8 mouse cellular contexts compared by ENCODE assay signal in genomic region chr8:126592381-126592770, GRCm38 (mm10). TPM values are rescaled to one million over a fixed set of nuclear protein-coding genes. Genes with fewer than 3 reads are reported as not detected.
DNase-seq lines count a peak whose midpoint lies in the region; ATAC-seq and TF ChIP-seq lines count a peak whose summit lies in the region.

No protein-coding gene starts in this region.

- H3K27me3 ChIP-seq in heart, embryonic 14.5 days (ENCODE audit: control insufficient read depth, insufficient read depth, low read length) = no peaks in the 10 kb centered on the region
- no peaks in the 10 kb centered on the region for H3K27me3 ChIP-seq in liver, adult 2 months (ENCODE audit: control insufficient read depth, insufficient read depth, low read length)

- intact Hi-C loops in left cerebral cortex, postnatal 36 days (cut with DNase I) = loop anchor here (5.0 kb wide), 3 partner anchors 75 to 165 kb away; no protein-coding TSS in a partner anchor

- peak overlapping the region; percentile 85 for H3K4me2 ChIP-seq in heart, embryonic 14.5 days (ENCODE audit: low read length)

- peak; percentile 54 to 62 for DNase-seq in left cerebral cortex, postnatal 36 days (ENCODE audit: low spot score in 2 of 2)
- DNase-seq in left cerebral cortex, adult 9 months (ENCODE audit: low spot score in 2 of 2) = no peak
- DNase-seq in Muller cell, postnatal 12 days (ENCODE audit: inconsistent ontology term) = peak; percentile 55
- DNase-seq in cerebellum, postnatal 25 days = peak; percentile 74 to 77
- no peak for DNase-seq in liver, adult 2 months (ENCODE audit: extremely low read depth, low read depth, low spot score)

- peaks cover 20 to 27% of the 10 kb centered on the region in 2 experiments for H3K4me1 ChIP-seq in heart, embryonic 14.5 days (ENCODE audit: control insufficient read depth in 2 of 2, insufficient read depth in 2 of 2, low read length in 2 of 2)
- H3K4me1 ChIP-seq in liver, adult 2 months (ENCODE audit: control insufficient read depth, insufficient read depth, low read length) = peaks cover 8% of the 10 kb centered on the region; the same call in 1 of the 2 replicates
- H3K4me1 ChIP-seq in olfactory bulb, adult 2 months (ENCODE audit: control insufficient read depth, insufficient read depth, low read length) = peaks cover 25% of the 10 kb centered on the region

- no peak for TF ChIP-seq CTCF in liver, adult 2 months (IDR thresholded peaks at IDR 0.05; ENCODE audit: low read depth, low read length)
- TF ChIP-seq CTCF in olfactory bulb, adult 2 months (IDR thresholded peaks at IDR 0.05; ENCODE audit: insufficient read depth, low read depth, low read length) = no peak

- peaks cover 27% of the 10 kb centered on the region for H3K79me2 ChIP-seq in liver, adult 2 months (ENCODE audit: control insufficient read depth, insufficient read depth, low read length)

- WGBS in heart, embryonic 14.5 days = under 1% methylated on average over 39 of the region's 45 CpGs
- under 1% methylated on average over 43 of the region's 45 CpGs for WGBS in liver, adult 2 months
- under 1% methylated on average over 42 of the region's 45 CpGs for WGBS in olfactory bulb, adult 2 months

- peaks cover 46% of the 10 kb centered on the region for H3K36me3 ChIP-seq in heart, embryonic 14.5 days (ENCODE audit: control insufficient read depth, insufficient read depth, low read length)
- H3K36me3 ChIP-seq in liver, adult 2 months (ENCODE audit: control insufficient read depth, insufficient read depth, low read length) = peaks cover 11% of the 10 kb centered on the region

- H3K9me3 ChIP-seq in heart, embryonic 14.5 days (ENCODE audit: control insufficient read depth, low read length) = no peaks in the 10 kb centered on the region

- H3K27ac ChIP-seq in heart, embryonic 14.5 days (replicated peaks in 1 of 2; ENCODE audit: control insufficient read depth in 1 of 2, insufficient read depth in 1 of 2, low read depth in 2 of 2, low read length in 2 of 2) = peak overlapping the region; percentile 97 to 100
- H3K27ac ChIP-seq in liver, adult 2 months (replicated peaks; ENCODE audit: insufficient read depth, low read depth, low read length) = peak overlapping the region; percentile 98
- H3K27ac ChIP-seq in olfactory bulb, adult 2 months (ENCODE audit: insufficient read depth, low read depth, low read length) = peak overlapping the region; percentile 96

- H3K9ac ChIP-seq in heart, embryonic 14.5 days (ENCODE audit: low read length) = peak overlapping the region; percentile 100
- peak overlapping the region; percentile 100 for H3K9ac ChIP-seq in liver, adult 2 months (ENCODE audit: low read depth, low read length)

- 0 out of 2 replicates have a peak, but pooled peaks have one; percentile 3 for TF ChIP-seq POLR2A in liver, adult 2 months (IDR thresholded peaks at IDR 0.05; ENCODE audit: extremely low read depth, insufficient read depth, low read length)
- no peak for TF ChIP-seq POLR2A in olfactory bulb, adult 2 months (IDR thresholded peaks at IDR 0.05; ENCODE audit: insufficient read depth, low read depth, low read length)

- no peak for ATAC-seq in heart, embryonic 14.5 days (ENCODE audit: insufficient number of reproducible peaks, insufficient read depth, low FRiP score, low read depth)
- ATAC-seq in activated CD4-positive, CD25-positive, alpha-beta regulatory T cell, adult 4 months = no peak

- peak overlapping the region; percentile 81 to 100 for H3K4me3 ChIP-seq in heart, embryonic 14.5 days (ENCODE audit: control insufficient read depth in 1 of 2, insufficient read depth in 1 of 2, low read depth in 1 of 2, low read length in 2 of 2)
- peak overlapping the region; percentile 98 for H3K4me3 ChIP-seq in liver, adult 2 months (ENCODE audit: insufficient read depth, low read depth, low read length)
- peak overlapping the region; percentile 99 for H3K4me3 ChIP-seq in olfactory bulb, adult 2 months (ENCODE audit: insufficient read depth, low read depth, low read length)

RNA-seq across cellular contexts. Expression of gene Irf2bp2, which starts 1.4 kb away (rescaled TPM):
- total RNA-seq in left cerebral cortex, postnatal 36 days (2021) = 10 to 100 TPM; 54.3 to 63.3 TPM
- 8.1 and 9.1 TPM in 2 replicates for polyA plus RNA-seq in heart, embryonic 14.5 days (2014; fragmentation: Nextera tagmentation; extraction: Ambion mirVana)
- total RNA-seq in liver, adult 2 months (2014; rRNA removed) = 26.3 and 39.2 TPM in 2 replicates
- polyA plus RNA-seq in liver, adult 2 months (2012; rRNA removed) = 20.3 and 33.8 TPM in 2 replicates
- polyA plus RNA-seq in olfactory bulb, adult 2 months (2012; ENCODE audit: insufficient read depth, insufficient read length, low replicate concordance, missing spikeins) = not detected in 2 replicates
- polyA plus RNA-seq in activated CD4-positive, CD25-positive, alpha-beta regulatory T cell, adult 4 months (2017; shearing (Covaris generic)) = 10 to 100 TPM; 17.8 to 22.2 TPM

Comparison
In these comparisons a context has a peak if more than half of its experiments do, and no peak if none do; other contexts are left out.
1. DNase-seq: peak in left cerebral cortex, postnatal 36 days (2 of 2), Muller cell, postnatal 12 days (single experiment) and cerebellum, postnatal 25 days (2 of 2); none in left cerebral cortex, adult 9 months (0 of 2) and liver, adult 2 months (single experiment).
2. Peak in every context shown above with its lines, with median percentiles within 50 percentile points of each other: H3K27ac ChIP-seq and H3K4me3 ChIP-seq.